13 mouse cellular contexts compared by ENCODE assay signal in the genomic region with DNA sequence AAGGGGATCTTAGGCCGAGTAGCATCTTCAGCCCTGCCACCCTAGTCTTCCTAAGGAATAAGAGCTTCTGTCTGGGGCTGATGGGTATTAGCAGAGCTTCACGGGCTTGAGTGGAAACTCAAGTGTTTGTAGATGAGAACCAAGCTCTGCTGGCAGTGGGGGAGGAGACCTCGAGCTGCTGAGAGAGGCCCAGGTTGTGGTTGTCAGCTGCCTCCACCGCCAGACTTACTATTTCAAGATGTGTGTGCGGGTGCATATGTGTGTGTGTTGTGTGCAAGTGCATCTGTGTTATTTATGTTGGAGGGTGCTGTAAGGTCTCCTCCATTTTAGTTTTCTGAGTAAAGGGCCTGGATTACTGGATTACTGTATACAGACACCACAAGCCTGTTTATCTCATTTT. TPM values are rescaled to one million over a fixed set of nuclear protein-coding genes. Genes with fewer than 3 reads are reported as not detected.
"Had no signal": no experiment of that assay in that cellular context is flagged by ENCODE, and none has a peak within 500 bp of the region (broad histone marks: within the 10 kb centered on the region; RNA-seq: fewer than 3 reads in every experiment).

No protein-coding gene starts in this region.

- ATAC-seq: intestine, embryonic 15.5 days; midbrain, embryonic 16.5 days had no signal

- H3K9me3 ChIP-seq: intestine, embryonic 15.5 days; kidney, embryonic 15.5 days; limb, embryonic 13.5 days; midbrain, embryonic 12.5 days had no signal

- H3K36me3 ChIP-seq: intestine, embryonic 15.5 days; kidney, embryonic 15.5 days; limb, embryonic 13.5 days; midbrain, embryonic 12.5 days had no signal

- H3K27ac ChIP-seq: intestine, embryonic 15.5 days; kidney, embryonic 15.5 days; left cerebral cortex, adult 2 months; limb, embryonic 13.5 days; liver, embryonic 14.5 days; midbrain, embryonic 12.5 days had no signal

- DNase-seq: kidney, adult 2 months; kidney, postnatal 14 days; lung, adult 18-20 months; right cerebral cortex, adult 18-20 months; right cerebral cortex, postnatal 25 days had no signal

- H3K4me2 ChIP-seq: intestine, embryonic 15.5 days; kidney, embryonic 15.5 days; limb, embryonic 13.5 days; midbrain, embryonic 12.5 days had no signal

- H3K4me3 ChIP-seq: intestine, embryonic 15.5 days; kidney, embryonic 15.5 days; left cerebral cortex, adult 2 months; limb, embryonic 13.5 days; midbrain, embryonic 12.5 days had no signal

- H3K27me3 ChIP-seq: intestine, embryonic 15.5 days had no signal

- H3K9ac ChIP-seq: intestine, embryonic 15.5 days; kidney, embryonic 15.5 days; limb, embryonic 13.5 days; liver, embryonic 14.5 days; midbrain, embryonic 12.5 days had no signal

- H3K4me1 ChIP-seq: kidney, embryonic 15.5 days; midbrain, embryonic 12.5 days had no signal

RNA-seq across cellular contexts. Expression of a gene that starts 39.6 kb away (rescaled TPM):
- total RNA-seq: megakaryocyte-erythroid progenitor cell, adult 5-6 weeks had no signal
- polyA plus RNA-seq: liver, embryonic 14.5 days had no signal
